Mouse (Mus musculus): ENCODE results near the gene Gkn3. TPM values are rescaled to one million over a fixed set of nuclear protein-coding genes. Genes with fewer than 3 reads are reported as not detected.

Gkn3 gene
- polyA plus RNA-seq, 2 experiments, result 1.6 to 3.0 TPM

DNA sequence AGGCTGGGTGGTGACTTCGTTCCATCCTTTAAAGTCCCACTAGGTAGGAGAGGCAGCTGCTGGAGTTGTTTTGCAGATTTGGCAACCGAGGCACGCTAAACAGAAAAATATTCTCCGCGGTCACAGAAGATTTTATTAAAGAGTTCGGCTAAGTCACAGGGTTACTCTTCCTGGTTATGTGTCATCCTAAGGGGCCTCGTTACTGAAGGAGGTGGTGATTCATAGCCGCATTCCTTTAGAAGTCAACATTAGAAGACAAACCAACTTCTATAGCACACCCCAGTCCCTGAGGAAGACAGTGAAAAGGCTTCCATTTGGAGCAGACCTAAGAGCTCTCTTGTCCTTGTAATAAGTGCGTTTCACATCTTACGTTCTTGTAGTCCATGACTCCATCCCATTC lies 2.1 kb downstream of the Gkn3 start:
- H3K4me3 ChIP-seq (replicated peaks; ENCODE audit: low read length), result no peak overlapping the region
- TF ChIP-seq POLR2A (IDR thresholded peaks at IDR 0.05; ENCODE audit: borderline replicate concordance, extremely low read depth, insufficient read depth, insufficient read length), result no peak
- no peaks in the 10 kb centered on the region for H3K9me3 ChIP-seq (ENCODE audit: control insufficient read depth, low read length)
- DNase-seq (ENCODE audit: low spot score), result no peak
- WGBS, result 79% methylated on average over 10 of the region's 10 CpGs
- peaks cover 9% of the 10 kb centered on the region; the same call in 1 of the 2 replicates for H3K4me1 ChIP-seq (ENCODE audit: control insufficient read depth, insufficient read depth, low read length)
- H3K9ac ChIP-seq (ENCODE audit: low read depth, low read length, severe bottlenecking), result no peak overlapping the region
- no peak overlapping the region for H3K27ac ChIP-seq (replicated peaks; ENCODE audit: low read depth, low read length)
- no peak for ATAC-seq (ENCODE audit: low FRiP score, low read depth)
- H3K27me3 ChIP-seq (ENCODE audit: control insufficient read depth, insufficient read depth, low read length), result no peaks in the 10 kb centered on the region
- no peak overlapping the region for H3K4me2 ChIP-seq (replicated peaks; ENCODE audit: low read depth, low read length, severe bottlenecking)
- H3K36me3 ChIP-seq (ENCODE audit: control insufficient read depth, insufficient read depth, low read length), result no peaks in the 10 kb centered on the region

DNA sequence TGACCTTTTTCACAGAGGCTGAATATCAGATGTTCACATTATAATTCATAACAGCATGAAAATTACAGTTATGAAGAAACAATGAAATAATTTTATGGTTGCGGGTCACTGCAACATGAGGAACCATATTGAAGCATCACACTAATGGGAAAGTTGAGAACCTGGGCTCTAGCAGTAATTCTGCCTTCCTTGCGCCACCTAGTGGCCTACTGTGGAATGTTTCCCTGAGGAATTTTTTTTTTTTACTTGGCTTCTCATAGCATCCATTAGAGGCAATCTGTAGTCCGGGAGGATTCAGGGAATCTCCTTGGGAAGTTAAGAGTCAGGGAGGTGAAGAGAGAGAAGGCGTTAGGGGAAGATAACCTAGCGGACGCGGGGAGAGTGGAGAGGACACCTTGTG lies 2.5 kb downstream of the Gkn3 start:
- Histone ChIP-seq H3K36me3 (ENCODE audit: control insufficient read depth, insufficient read depth, low read length) (no peaks in the 10 kb centered on the region), H3K27me3 (ENCODE audit: control insufficient read depth, insufficient read depth, low read length) (no peaks in the 10 kb centered on the region), H3K4me2 (replicated peaks; ENCODE audit: low read depth, low read length, severe bottlenecking) (no peak overlapping the region), H3K4me3 (replicated peaks; ENCODE audit: low read length) (no peak overlapping the region), H3K4me1 (ENCODE audit: control insufficient read depth, insufficient read depth, low read length) (peaks cover 9% of the 10 kb centered on the region; the same call in 1 of the 2 replicates), H3K27ac (replicated peaks; ENCODE audit: low read depth, low read length) (no peak overlapping the region), H3K9ac (ENCODE audit: low read depth, low read length, severe bottlenecking) (no peak overlapping the region), H3K9me3 (ENCODE audit: control insufficient read depth, low read length) (no peaks in the 10 kb centered on the region)
- no peak for ATAC-seq (ENCODE audit: low FRiP score, low read depth)
- WGBS, result 15% methylated on average over 7 of the region's 7 CpGs
- DNase-seq (ENCODE audit: low spot score), result peak; percentile 93
- TF ChIP-seq POLR2A (IDR thresholded peaks at IDR 0.05; ENCODE audit: borderline replicate concordance, extremely low read depth, insufficient read depth, insufficient read length), result no peak

DNA sequence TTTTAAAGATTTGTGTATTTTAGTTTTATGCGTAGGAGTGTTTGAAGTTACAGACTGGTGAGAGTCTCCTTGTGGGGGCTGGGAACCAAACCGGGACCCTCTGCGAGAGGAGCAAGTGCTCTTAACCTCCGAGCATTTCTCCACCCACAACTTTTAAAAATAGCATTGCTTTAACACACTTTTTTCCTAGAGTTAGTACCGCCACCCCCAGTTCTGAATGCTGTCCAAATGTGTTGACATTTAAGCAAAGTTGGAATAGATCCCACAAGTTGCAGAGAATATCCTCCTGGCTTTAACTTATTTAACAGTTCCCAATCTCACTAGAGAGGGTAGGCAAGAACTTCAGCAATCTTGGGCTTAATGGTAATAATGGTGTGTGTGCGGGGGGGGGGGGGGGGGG lies 4.0 kb downstream of the Gkn3 start:
- peaks cover 9% of the 10 kb centered on the region; the same call in 1 of the 2 replicates for H3K4me1 ChIP-seq (ENCODE audit: control insufficient read depth, insufficient read depth, low read length)
- ATAC-seq (ENCODE audit: low FRiP score, low read depth) (no peak), DNase-seq (ENCODE audit: low spot score) (peak; percentile 31)
- no peak overlapping the region for H3K9ac ChIP-seq (ENCODE audit: low read depth, low read length, severe bottlenecking)
- H3K4me3 ChIP-seq (replicated peaks; ENCODE audit: low read length), result peak overlapping the region; percentile 31; the same call in 1 of the 2 replicates
- H3K4me2 ChIP-seq (replicated peaks; ENCODE audit: low read depth, low read length, severe bottlenecking), result peak overlapping the region; percentile 50; the same call in 1 of the 2 replicates
- no peak for TF ChIP-seq POLR2A (IDR thresholded peaks at IDR 0.05; ENCODE audit: borderline replicate concordance, extremely low read depth, insufficient read depth, insufficient read length)
- WGBS, result 37% methylated on average over 5 of the region's 6 CpGs
- no peaks in the 10 kb centered on the region for H3K27me3 ChIP-seq (ENCODE audit: control insufficient read depth, insufficient read depth, low read length)
- no peaks in the 10 kb centered on the region for H3K36me3 ChIP-seq (ENCODE audit: control insufficient read depth, insufficient read depth, low read length)
- H3K27ac ChIP-seq (replicated peaks; ENCODE audit: low read depth, low read length), result no peak overlapping the region
- no peaks in the 10 kb centered on the region for H3K9me3 ChIP-seq (ENCODE audit: control insufficient read depth, low read length)

DNA sequence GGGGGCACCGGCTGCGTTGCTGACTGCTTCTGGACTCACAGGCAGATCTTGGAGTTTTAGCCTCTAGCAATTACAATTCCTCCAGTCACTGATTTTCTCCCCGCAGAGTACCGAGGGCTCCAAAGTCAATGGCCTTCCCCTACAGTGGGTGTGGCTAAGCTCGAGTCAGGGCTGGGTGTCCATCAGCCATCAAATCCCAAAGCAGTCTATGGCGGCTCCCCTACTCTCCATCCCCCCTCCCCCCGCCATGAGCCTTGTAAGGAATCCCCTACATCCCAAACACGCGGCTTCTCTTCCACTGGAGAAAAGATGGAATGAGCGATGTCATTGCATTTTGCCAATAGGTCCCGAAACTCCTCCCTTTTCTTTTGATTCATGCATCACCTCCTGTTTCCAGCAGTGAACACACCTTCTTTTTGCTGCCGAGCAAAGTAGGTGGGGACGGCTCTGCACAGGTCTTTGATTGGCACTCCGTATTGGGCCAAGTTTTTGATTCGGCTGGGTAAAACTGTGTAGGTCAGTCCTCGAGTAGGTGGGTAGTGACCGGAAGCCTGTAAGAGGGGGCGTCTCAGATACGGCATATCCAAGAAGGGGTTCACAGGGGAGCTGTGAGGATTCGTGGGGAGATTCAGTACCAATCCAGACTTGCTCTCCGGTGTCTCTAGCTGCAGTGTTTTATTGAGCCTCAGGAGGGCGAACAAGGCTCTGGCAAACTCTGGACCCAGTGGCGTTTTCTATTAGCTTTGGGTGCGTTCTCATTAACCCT lies 4.6 kb downstream of the Gkn3 start:
- no peak for DNase-seq (ENCODE audit: low spot score)
- WGBS, result 13% methylated on average over 24 of the region's 24 CpGs
- no peaks in the 10 kb centered on the region for H3K36me3 ChIP-seq (ENCODE audit: control insufficient read depth, insufficient read depth, low read length)
- ATAC-seq (ENCODE audit: low FRiP score, low read depth), result no peak; the same call in 1 of the 2 replicates
- H3K9ac ChIP-seq (ENCODE audit: low read depth, low read length, severe bottlenecking), result 0 out of 2 replicates have a peak overlapping the region, but pooled peaks have one; percentile 9
- peak overlapping the region; percentile 50 for H3K4me2 ChIP-seq (replicated peaks; ENCODE audit: low read depth, low read length, severe bottlenecking)
- H3K4me3 ChIP-seq (replicated peaks; ENCODE audit: low read length), result peak overlapping the region; percentile 31
- peaks cover 9% of the 10 kb centered on the region; the same call in 1 of the 2 replicates for H3K4me1 ChIP-seq (ENCODE audit: control insufficient read depth, insufficient read depth, low read length)
- no peak for TF ChIP-seq POLR2A (IDR thresholded peaks at IDR 0.05; ENCODE audit: borderline replicate concordance, extremely low read depth, insufficient read depth, insufficient read length)
- H3K27me3 ChIP-seq (ENCODE audit: control insufficient read depth, insufficient read depth, low read length), result no peaks in the 10 kb centered on the region
- no peaks in the 10 kb centered on the region for H3K9me3 ChIP-seq (ENCODE audit: control insufficient read depth, low read length)
- H3K27ac ChIP-seq (replicated peaks; ENCODE audit: low read depth, low read length), result no peak overlapping the region

DNA sequence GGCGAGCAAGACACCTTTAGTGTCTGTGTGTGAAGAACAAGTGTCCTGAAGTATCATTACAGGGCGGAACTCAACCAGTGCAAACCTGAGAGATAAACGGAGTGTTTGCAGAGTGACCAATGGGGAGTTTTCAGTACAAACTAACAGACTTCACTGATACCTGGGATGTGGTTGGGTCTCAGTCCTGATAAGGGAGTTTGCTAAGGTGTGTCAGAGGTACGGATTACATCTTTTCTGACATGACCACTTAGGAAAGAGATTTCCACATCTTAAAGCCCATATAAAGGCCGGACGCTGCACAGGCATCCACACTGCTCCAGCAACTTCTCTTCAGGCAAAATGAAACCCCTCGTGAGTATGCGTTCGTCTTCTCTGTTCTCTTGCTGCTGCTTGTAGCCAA lies 15.7 kb downstream of the Gkn3 start, which contains the start of gene Gkn2:
Gene Gkn2 (plus strand): TSS at position 301 of the 400 bp plus-strand sequence.
- ATAC-seq (ENCODE audit: low FRiP score, low read depth) (no peak), DNase-seq (ENCODE audit: low spot score) (no peak)
- Histone ChIP-seq H3K4me1 (ENCODE audit: control insufficient read depth, insufficient read depth, low read length) (no peaks in the 10 kb centered on the region), H3K4me2 (replicated peaks; ENCODE audit: low read depth, low read length, severe bottlenecking) (no peak within 1 kb of the TSS), H3K9ac (ENCODE audit: low read depth, low read length, severe bottlenecking) (no peak within 1 kb of the TSS), H3K36me3 (ENCODE audit: control insufficient read depth, insufficient read depth, low read length) (no peaks in the 10 kb centered on the region), H3K27ac (replicated peaks; ENCODE audit: low read depth, low read length) (no peak within 1 kb of the TSS), H3K9me3 (ENCODE audit: control insufficient read depth, low read length) (no peaks in the 10 kb centered on the region), H3K27me3 (ENCODE audit: control insufficient read depth, insufficient read depth, low read length) (no peaks in the 10 kb centered on the region), H3K4me3 (replicated peaks; ENCODE audit: low read length) (no peak within 1 kb of the TSS)
- WGBS, result 89% methylated on average over 9 of the region's 9 CpGs
- no peak for TF ChIP-seq POLR2A (IDR thresholded peaks at IDR 0.05; ENCODE audit: borderline replicate concordance, extremely low read depth, insufficient read depth, insufficient read length)
